Mouse (Mus musculus) c-Kit-negative CD71-positive TER-119-positive erythroid progenitor cells, embryonic 14.5 days (primary cell): ENCODE results near the gene 4930503B20Rik.

Source experiments
- DNase-seq: peaks from one replicate; pipeline ENCODE4 v3.0.0-alpha.2; 2013; ENCODE audit warnings: low read depth, low spot score

The 4930503B20Rik gene

DNA sequence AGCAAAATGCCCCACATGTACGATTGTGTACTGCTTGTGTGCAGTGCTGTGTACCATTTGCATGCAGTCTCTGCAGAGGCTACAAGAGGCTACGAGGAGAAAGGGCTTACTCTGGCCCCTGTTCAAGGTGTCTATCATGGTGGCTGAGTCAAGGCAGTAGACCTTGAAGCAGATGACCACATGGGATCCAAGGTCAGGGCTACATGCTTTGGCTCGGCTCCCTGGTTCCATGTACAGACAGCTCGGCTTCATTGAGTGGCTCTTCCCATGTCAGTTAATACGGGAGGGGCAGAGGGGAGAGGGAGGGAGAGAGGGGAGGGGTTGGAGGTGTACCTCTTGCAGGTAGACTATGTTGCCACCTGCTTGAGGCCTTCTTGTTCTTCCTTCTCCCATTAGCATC, 1.3 kb upstream of the 4930503B20Rik start:
- DNase-seq: no peak

DNA sequence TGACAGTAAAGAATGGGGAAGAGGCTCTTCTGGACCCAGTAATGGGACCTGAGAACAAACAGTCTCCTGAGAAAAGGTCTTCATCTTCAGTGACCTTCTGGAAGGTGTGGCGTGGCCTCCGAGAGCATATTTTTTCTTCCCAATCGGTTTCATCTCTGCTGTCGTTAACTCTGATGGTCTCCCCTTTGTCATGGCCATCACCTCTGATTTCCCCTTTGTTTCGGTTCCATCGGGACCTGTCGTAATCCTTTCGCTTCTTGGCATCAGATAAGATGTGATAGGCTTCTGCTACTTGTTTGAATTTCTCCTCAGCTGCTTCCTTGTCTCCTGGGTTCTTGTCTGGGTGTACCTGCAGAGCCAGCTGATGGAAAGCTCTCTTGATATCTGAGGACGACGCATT, 401 bp downstream of the 4930503B20Rik start:
- no peak for DNase-seq

DNA sequence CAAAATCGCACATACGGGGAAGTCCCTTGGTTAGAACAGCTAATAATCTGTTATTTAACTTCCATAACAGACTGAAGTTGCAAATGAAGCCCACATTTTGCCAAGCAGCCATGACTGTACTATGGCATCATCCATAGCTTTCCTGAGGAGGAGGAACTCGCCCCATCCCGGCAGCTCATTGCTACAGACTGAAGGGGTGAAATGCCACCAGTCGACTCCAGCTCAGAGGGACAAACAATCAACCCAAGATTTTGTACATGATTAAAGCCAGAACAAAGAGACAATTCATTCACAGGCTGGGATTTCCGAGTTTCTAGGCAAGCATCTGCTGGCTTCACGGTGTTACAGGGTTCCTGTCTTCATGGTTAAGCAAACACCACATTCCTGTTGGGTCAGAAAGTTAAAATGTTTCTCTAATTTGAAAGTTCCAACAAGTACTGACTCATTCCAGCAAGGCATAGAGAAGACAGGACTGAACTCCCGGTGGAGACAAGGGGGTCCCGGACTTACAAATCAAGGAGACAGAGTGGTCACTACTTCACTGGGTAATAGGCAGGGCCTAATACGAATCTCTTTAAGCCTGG, 1.7 kb downstream of the 4930503B20Rik start:
- no peak for DNase-seq

DNA sequence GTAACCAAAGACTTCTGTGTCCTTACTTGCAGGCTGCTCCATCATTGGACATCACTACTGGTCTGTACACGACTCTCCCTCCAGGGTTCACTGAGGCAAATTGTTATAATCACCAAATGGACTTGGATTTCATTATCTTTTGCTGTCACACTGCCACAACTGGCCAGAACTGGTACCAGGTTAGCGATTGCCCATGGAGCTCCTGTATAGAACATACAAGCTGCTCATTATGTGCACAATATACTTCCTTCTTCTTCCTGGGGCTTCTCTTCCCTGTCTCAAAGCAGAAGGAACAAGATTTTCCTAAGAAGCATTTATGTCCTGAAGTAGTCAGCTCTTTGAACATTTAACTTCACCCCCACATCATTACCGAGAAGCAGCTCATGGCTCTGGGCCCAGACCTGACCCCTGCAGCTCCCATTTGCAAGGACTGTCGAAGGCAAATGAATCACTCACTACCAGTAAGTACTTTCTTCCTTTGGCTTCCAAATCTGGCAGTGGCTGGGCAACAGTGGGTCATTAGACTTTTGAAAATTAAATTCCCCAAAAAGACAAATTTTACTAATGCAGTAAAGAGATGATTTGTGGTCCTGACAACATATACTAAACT, 9.2 kb downstream of the 4930503B20Rik start:
- no peak for DNase-seq

DNA sequence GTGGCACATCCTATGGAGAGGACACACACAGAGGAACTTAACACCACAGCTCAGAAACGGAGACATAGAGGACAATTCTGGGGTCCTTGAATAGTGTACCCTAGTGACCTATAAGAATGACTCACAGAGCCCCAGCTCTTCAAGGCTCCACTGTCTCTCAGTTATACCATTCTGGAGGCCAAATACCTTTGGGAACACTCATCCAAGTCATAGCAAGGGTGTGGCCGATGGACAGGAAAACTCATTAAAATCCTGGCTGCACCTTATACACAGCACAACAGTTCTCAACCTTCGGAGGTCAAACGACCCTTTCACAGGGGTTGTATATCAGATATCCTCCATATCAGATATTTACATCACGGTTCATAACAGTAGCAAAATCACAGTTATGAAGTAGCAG, 18.6 kb downstream of the 4930503B20Rik start:
- no peak for DNase-seq

DNA sequence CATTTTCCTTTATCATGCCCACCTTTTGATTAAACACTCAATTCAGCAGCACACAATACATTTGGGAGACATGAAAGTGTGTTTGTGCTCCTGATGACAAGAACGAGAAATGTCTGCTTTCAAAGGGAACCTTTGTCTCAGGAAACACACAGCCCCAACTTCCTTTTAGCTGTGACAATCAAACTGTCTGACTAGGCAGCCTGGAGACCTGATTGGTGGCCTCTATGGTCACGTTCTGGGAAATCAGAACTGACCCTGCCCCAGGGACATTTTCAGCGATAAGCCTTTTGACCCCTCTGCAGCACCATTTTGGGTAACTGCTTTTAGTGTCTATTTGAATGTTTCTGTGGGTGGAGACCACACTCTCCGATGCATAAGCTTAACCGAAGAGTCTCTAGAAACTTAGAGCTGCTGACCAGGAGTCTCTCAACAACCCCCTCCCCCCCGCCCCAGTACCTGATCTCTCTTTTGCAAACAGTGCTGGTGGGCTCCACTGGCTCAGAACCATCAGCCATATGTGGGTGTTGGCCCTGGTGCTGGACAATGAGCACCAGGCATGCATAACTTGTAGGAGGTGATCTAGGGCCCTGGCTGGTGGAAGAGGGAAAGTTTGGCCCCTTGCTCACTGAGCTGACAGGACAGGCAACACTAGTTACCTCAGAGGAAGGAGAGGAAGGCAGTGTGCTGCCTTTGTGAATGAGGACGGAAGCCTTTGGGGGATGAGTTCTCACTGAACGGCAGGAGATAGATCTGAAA, 22.7 kb downstream of the 4930503B20Rik start:
- DNase-seq: no peak

DNA sequence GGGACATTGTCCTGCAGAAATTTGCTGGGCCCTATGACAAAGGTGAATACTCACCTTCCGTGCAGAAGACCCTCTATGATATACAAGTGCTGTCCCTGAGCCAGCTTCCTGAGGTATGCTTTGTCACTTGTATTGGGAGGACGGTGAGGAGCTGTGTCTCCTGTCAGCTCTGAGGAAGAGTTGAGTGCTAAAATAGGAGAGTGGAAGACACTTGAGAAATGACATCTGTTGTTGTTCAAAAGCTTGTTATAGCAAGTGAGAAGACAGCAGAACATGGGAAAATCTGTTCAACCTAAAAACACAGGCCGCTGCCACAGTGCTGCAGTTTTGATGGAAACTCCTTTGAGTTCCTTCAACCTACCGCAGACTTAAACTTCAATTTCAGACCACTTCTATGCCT, 25.4 kb downstream of the 4930503B20Rik start:
- no peak for DNase-seq

DNA sequence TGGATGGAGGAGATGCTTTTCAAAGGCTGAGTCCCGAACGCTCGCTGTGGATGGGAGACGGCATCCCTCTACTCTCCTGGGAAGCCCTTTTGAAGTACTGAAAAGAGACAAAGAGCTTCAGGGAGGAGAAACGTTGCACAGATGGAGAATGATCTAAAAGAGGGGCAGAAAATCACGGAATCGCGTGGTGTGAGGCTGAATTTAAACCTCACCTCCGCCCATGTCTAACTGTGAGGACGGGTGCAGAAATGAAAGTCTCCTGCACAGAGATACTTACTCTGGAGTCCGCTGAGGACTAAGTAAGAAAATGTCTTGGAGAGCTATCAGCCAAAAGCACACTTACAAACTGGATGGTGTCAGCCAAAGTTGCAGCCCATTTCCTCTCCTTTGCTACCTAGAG, 29.2 kb downstream of the 4930503B20Rik start:
- DNase-seq: no peak

DNA sequence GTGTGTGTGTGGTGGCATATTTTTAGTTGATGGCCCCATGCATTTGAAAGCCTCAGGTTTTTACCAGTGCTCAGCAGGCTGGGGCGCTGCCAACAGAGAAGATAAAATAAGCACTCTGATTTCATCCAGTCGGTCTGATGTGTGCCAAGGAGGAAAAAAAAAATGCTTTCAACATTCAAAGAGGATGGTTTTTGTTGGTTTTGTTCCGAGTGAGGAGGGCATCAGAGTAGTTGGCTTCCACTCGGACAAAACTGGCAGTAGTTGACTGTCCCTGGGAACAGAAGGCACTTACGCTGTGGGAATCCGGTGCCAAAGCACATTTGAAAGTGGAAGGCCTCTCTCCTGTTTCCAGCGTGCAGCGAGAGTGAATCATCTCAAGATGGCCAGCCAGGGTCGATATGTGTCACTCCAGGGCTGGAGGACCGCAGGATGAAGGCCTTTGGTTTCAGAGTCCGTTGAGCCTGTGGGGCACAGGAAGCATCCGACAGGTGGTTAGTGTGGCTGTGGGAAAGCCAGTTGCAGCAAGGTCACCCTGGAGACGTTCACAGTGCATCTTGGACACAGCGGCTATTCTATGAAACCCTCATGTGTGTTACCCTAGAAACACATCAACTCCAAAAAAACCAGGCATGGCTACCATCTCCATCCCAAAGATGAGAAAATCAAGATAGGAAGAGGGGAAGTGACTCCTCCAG, 30.4 kb downstream of the 4930503B20Rik start:
- no peak for DNase-seq

DNA sequence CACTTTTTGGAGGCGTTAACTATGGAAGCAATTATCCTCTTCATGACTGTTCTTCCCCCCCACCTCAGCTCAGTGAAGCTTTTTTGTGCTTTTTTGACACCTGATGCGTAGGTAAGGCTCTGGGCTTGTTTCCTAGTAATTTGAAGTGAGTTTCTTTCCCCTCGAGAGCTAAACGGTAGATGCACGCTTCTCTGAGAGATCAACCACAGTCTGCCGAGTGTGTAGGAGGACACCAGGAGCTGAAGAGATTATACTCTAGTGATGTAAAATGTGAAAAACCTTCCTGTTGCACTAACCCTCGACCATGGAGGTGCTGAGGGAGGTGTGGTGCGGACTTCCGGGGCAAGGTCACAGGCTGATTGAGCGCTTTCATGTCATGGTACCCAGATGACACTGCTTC, 31.0 kb downstream of the 4930503B20Rik start:
- no peak for DNase-seq

DNA sequence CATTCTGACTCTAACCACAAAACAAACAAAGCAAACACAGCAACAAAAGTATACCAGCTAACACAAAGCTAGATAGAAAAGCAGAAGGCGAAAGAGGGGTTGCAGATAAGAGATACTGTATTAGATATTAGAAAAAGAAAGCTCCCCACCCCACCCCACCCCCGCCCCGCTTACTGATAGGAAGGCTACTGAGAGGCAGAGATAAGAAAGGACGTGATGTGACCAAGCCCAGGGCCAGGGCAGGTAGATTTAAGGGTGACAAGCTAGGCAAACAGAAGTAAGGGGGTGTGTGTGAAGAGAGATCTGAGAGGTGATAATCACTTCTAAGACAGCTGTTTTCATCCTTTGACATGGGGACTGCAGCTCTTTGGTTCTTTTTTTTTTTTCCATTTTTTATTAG, 32.8 kb downstream of the 4930503B20Rik start:
- DNase-seq: no peak

DNA sequence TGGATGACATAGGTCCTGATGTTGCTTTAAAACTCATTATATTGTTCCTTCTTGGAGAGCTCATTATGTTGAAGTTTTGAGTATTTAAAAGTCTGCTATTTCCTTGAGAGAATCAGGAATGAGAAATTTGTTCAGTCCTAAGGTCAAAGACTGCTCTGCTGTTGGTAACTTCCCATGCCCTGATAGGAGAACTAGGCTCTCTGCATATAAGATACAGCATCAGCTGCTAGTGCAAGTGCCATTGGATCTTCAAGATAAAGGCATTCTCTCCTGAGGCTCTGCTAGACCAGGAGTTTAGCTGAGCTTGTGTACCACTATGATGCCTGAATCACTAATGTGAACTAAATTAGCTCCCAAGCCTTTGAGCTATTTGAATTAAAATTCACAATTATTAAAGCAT, 33.2 kb downstream of the 4930503B20Rik start:
- DNase-seq: no peak

DNA sequence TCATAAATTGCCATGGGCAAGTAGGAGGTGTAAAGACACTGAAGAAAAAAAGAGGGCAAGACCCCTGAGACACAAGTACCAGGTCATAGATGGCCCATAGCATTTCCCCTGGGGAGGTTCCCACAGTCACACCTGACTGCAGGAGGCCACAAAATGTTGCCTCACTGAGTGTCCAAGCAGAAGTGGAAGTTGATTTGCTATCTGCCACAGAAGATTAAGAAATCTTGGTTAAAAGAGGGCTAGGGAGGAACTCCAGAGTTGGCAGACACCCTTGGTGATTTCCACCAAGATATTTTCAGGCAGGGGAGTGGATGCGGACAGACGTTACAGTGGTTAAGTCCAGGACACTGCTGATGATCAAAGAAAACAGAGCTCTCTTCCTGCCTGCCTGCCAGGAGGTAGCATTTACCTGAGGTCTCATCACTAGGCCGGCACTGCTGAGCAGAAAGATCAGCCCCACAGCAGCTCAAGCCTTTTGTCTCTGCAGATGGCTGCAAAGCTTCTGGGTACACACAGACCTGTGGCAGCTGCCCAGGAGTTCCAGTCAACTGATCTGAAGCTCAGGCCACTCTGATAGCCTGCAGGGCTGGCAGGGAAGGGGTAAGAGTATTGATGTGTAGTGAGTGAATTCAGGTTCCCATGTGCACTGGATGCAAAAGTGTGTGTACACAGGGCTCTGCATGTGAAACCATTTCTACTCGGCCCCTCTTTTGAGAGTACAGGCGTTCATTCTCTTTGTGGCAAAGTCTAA, 34.4 kb downstream of the 4930503B20Rik start:
- no peak for DNase-seq

DNA sequence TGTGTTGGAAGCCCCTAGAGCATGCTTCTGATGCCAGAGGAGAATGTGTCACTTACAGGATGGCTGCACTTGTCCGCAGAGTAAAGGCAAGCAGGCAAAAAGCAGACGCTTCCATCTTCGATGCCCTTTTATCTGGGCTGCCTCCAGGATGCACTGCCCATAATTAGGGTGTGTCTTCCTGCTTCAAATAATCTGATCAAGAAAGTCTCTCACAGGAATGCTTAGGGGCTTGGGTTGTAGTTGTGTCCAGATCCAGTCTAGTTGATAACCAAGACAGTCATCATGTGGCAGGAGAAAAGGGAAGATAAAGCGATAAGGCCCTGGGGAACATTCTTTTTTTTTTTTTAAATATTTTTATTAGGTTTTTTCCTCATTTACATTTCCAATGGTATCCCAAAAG, 35.6 kb downstream of the 4930503B20Rik start, which contains the start of gene Dnase2b:
TSS of gene Dnase2b (minus strand) at position 101 of the 400 bp plus-strand sequence.
- DNase-seq: no peak

DNA sequence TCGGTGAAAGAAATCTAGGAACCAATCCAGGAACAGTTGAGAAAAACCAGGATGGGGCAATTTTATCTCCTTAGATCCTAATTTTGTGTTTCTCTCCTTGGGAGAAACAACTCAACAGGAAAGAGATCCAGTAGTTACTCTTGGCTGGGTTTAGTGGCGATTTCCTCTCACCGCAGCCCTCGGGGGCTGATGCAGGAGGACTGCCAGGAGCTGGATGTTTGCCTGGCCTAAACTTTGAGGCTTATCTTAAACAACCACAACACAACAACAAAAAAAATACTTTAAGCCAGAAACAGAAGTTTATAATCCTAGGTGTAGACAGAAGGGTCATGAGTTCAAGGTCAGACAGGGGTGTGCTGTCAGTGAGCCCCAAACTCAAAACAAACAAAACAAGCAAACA, 39.3 kb downstream of the 4930503B20Rik start:
- DNase-seq: no peak

DNA sequence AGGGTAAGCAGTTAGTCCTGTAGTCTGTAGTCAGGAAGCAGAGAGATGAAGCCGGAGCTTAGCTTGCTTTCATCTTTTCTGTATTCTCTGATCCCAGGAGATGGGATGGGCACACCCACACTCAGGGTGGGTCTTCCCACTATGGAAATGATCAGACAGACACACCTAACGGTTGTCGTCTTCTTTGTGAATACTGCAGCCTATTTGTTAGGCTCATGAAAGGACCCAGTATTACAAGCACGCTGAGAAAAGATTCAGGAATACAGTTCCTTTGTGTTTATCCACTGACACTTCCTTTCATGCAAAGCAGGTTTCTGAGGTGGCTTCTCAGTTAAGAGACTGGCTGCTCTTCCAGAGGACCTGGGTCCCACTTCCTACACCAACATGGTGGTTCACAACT, 39.9 kb downstream of the 4930503B20Rik start:
- no peak for DNase-seq

DNA sequence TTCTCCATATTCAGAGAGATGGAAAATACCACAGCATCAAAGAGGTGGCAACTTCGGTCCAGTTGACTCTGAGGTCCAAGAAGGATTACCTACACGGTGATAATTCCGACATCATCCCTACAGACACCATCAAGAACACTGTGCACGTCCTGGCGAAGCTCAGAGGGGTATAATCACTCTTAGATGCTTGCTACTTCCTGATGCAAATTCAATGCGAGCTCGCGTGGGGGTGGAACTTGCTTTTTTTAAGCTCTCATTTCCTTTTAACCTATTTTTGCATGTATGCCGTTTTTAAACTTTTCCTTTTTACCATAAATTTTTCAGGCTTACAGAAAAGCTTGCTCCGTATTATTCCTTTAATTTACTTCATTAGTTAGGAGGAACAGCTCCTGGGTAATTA, 40.8 kb downstream of the 4930503B20Rik start:
- no peak for DNase-seq

DNA sequence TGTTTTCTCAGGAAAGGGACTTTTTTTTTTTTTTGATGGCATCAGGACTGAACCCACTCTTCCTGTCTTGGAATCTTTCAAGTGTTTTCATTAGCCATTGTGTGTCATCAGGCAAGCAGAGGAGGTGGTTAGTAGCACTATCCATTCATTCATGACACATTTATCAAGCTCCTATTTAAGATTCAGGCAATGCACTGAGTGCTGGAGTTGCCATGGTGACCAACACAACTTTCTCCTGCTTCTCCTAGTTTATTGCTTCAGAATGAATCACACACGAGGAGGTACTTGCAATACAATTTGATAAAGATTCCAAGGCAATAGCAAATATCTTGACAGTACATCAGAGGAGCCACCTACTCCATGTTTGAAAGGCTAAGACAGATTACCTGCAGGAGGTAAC, 43.7 kb downstream of the 4930503B20Rik start:
- no peak for DNase-seq

DNA sequence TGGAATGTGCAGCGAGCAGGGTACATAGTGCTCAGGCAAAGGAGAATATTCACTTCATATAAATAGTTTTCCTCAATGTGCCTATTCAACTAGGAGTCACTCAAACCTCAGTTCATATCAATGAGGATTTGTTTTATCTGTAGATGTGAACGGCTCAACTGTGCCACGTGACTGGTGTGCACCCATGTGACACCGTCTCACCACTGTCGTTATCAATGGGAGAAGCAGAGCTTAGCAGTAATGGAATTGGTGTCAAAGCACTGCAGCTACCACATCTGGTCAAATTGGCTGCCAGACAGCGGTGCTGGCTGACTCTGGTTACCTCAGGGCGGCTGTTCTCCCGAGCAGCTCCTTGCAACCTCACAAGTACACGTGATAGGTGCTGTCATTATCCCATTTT, 46.5 kb downstream of the 4930503B20Rik start:
- DNase-seq: no peak

DNA sequence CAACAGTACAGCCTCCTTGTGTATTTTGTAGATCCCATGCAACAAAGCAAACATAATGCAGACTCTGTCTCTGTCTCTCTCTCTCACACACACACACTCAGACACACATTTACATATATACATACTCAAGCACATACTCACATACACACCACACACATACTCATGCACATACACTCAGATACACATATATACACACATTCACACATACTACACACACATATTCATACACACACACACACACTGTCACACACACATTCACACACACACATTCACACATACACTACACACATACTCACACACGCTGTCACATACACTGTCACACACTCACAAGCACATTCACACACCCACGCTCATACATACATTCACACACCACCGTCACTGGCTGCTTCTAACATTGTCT, 48.6 kb downstream of the 4930503B20Rik start:
- no peak for DNase-seq

DNA sequence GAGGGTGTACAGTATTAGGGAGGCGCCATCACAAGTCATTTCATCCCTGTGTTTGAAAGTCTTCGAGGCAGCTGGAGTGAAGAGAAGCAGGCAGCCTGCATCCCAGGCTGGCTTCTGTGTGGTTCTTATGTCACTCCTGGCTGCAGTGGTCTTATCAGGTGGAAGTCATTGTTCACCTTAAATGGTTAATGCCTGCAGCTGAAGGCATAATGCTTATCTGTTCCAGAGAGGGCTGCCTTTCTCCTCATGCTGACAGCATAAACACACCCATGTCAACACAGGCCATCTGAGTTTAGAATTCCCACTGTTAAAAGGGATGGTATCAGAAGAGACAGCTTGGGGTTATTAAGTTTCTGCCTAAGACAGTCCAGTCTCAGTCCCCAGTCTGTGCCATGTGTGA, 49.9 kb downstream of the 4930503B20Rik start:
- DNase-seq: no peak
